ENCODE assay signal across 8 mouse cellular contexts in genomic region chr8:46617690-46618620, GRCm38 (mm10). TPM values are rescaled to one million over a fixed set of nuclear protein-coding genes. Genes with fewer than 3 reads are reported as not detected.
DNase-seq lines count a peak whose midpoint lies in the region; ATAC-seq and TF ChIP-seq lines count a peak whose summit lies in the region.

No protein-coding gene starts in this region.

- peak overlapping the region; percentile 68 for H3K4me3 ChIP-seq in kidney, adult 2 months (ENCODE audit: insufficient read depth, low read depth, low read length)
- H3K4me3 ChIP-seq in forebrain, postnatal 0 days (ENCODE audit: low read depth, low read length): peak overlapping the region; percentile 80
- peak overlapping the region; percentile 84 for H3K4me3 ChIP-seq in midbrain, postnatal 0 days (ENCODE audit: low read depth, low read length)

- no peak for TF ChIP-seq POLR2A in kidney, adult 2 months (IDR thresholded peaks at IDR 0.05; ENCODE audit: low read depth, low read length)

- peaks cover 20% of the 10 kb centered on the region for H3K4me1 ChIP-seq in kidney, adult 2 months (ENCODE audit: control insufficient read depth, insufficient read depth, low read length)
- peaks cover 10% of the 10 kb centered on the region for H3K4me1 ChIP-seq in forebrain, postnatal 0 days (ENCODE audit: insufficient read depth)
- H3K4me1 ChIP-seq in midbrain, postnatal 0 days (ENCODE audit: insufficient read depth, low read length): peaks cover 13% of the 10 kb centered on the region

- peak; percentile 34 for ATAC-seq in forebrain, postnatal 0 days
- peak; percentile 50 for ATAC-seq in midbrain, postnatal 0 days (ENCODE audit: low FRiP score)

- peak overlapping the region; percentile 80 for H3K4me2 ChIP-seq in forebrain, postnatal 0 days (ENCODE audit: low read depth)
- peak overlapping the region; percentile 87 for H3K4me2 ChIP-seq in midbrain, postnatal 0 days (ENCODE audit: low read depth, low read length, poor library complexity, severe bottlenecking)

- DNase-seq in kidney, adult 2 months: no peak
- no peak for DNase-seq in kidney, postnatal 14 days
- DNase-seq in adipocyte (ENCODE audit: low spot score) (peak; percentile 33), liver (peak; percentile 65)
- DNase-seq in forebrain, postnatal 0 days: no peak
- DNase-seq in midbrain, postnatal 0 days (ENCODE audit: low spot score): no peak
- no peak for DNase-seq in urinary bladder, postnatal 25 days (ENCODE audit: low spot score)
- no peak for DNase-seq in adrenal gland, postnatal 25 days

- no peak for TF ChIP-seq CTCF in kidney, adult 2 months (conservative IDR thresholded peaks at IDR 0.05; ENCODE audit: insufficient read depth, insufficient read length, low read depth, low read length)
- TF ChIP-seq CTCF in forebrain, postnatal 0 days (IDR thresholded peaks at IDR 0.05; ENCODE audit: low read depth): no peak
- no peak for TF ChIP-seq CTCF in midbrain, postnatal 0 days (IDR thresholded peaks at IDR 0.05)

- H3K9ac ChIP-seq in forebrain, postnatal 0 days: peak overlapping the region; percentile 88
- peak overlapping the region; percentile 99 for H3K9ac ChIP-seq in midbrain, postnatal 0 days (replicated peaks; ENCODE audit: low read length, poor library complexity, severe bottlenecking)

- peak overlapping the region; percentile 4; the same call in 1 of the 2 replicates for H3K27ac ChIP-seq in kidney, adult 2 months (ENCODE audit: insufficient read depth, low read depth, low read length)
- peak overlapping the region; percentile 95 for H3K27ac ChIP-seq in forebrain, postnatal 0 days (ENCODE audit: low read depth, low read length)
- H3K27ac ChIP-seq in midbrain, postnatal 0 days (ENCODE audit: low read depth, low read length): peak overlapping the region; percentile 91

- H3K9me3 ChIP-seq in forebrain, postnatal 0 days (ENCODE audit: low read length): no peaks in the 10 kb centered on the region
- H3K9me3 ChIP-seq in midbrain, postnatal 0 days (ENCODE audit: low read length): no peaks in the 10 kb centered on the region

- WGBS in kidney, adult 2 months: 1% methylated on average over 38 of the region's 38 CpGs
- WGBS in forebrain, postnatal 0 days: under 1% methylated on average over 38 of the region's 38 CpGs
- under 1% methylated on average over 38 of the region's 38 CpGs for WGBS in midbrain, postnatal 0 days

- no peaks in the 10 kb centered on the region for H3K27me3 ChIP-seq in kidney, adult 2 months (replicated peaks; ENCODE audit: control insufficient read depth, insufficient read depth, low read length)
- no peaks in the 10 kb centered on the region for H3K27me3 ChIP-seq in forebrain, postnatal 0 days (ENCODE audit: insufficient read depth, low read length)
- no peaks in the 10 kb centered on the region for H3K27me3 ChIP-seq in midbrain, postnatal 0 days (ENCODE audit: insufficient read depth, low read length)

- H3K36me3 ChIP-seq in kidney, adult 2 months (ENCODE audit: control insufficient read depth, insufficient read depth, low read length): no peaks in the 10 kb centered on the region
- no peaks in the 10 kb centered on the region for H3K36me3 ChIP-seq in forebrain, postnatal 0 days (ENCODE audit: insufficient read depth)
- no peaks in the 10 kb centered on the region for H3K36me3 ChIP-seq in midbrain, postnatal 0 days (ENCODE audit: insufficient read depth, low read length)

RNA-seq across cellular contexts. Expression of gene Casp3, which starts 0.9 kb away (rescaled TPM):
- 7.1 and 9.2 TPM in 2 replicates for polyA plus RNA-seq in kidney, adult 2 months (2012; rRNA removed)
- total RNA-seq in forebrain, postnatal 0 days (2014; rRNA removed): 232 and 251 TPM in 2 replicates
- 271 and 275 TPM in 2 replicates for polyA plus RNA-seq in forebrain, postnatal 0 days (2015; fragmentation: Nextera tagmentation; extraction: Ambion mirVana)
- total RNA-seq in midbrain, postnatal 0 days (2014; rRNA removed): 128 and 165 TPM in 2 replicates
- polyA plus RNA-seq in midbrain, postnatal 0 days (2015; fragmentation: Nextera tagmentation; extraction: Ambion mirVana): 211 and 223 TPM in 2 replicates
- 22.6 and 28.9 TPM in 2 replicates for total RNA-seq in adrenal gland, postnatal 25 days (2021)

RNA-seq across cellular contexts. Expression of gene Primpol, which starts 0.9 kb away (rescaled TPM):
- 1.1 and 1.4 TPM in 2 replicates for polyA plus RNA-seq in kidney, adult 2 months (2012; rRNA removed)
- 5.4 and 6.1 TPM in 2 replicates for total RNA-seq in forebrain, postnatal 0 days (2014; rRNA removed)
- 2.7 and 3.8 TPM in 2 replicates for polyA plus RNA-seq in forebrain, postnatal 0 days (2015; fragmentation: Nextera tagmentation; extraction: Ambion mirVana)
- total RNA-seq in midbrain, postnatal 0 days (2014; rRNA removed): 4.7 and 5.4 TPM in 2 replicates
- 3.9 and 4.6 TPM in 2 replicates for polyA plus RNA-seq in midbrain, postnatal 0 days (2015; fragmentation: Nextera tagmentation; extraction: Ambion mirVana)
- total RNA-seq in adrenal gland, postnatal 25 days (2021): 12.4 and 18.9 TPM in 2 replicates

Comparison
In these comparisons a context has a peak if more than half of its experiments do, and no peak if none do; other contexts are left out.
1. DNase-seq: peak in adipocyte (single experiment) and liver (single experiment); none in kidney, adult 2 months (single experiment), kidney, postnatal 14 days (single experiment), forebrain, postnatal 0 days (single experiment), midbrain, postnatal 0 days (single experiment), urinary bladder, postnatal 25 days (single experiment) and adrenal gland, postnatal 25 days (single experiment).
2. H3K27ac ChIP-seq: peak in every context shown above with its lines; median percentile 95 in forebrain, postnatal 0 days; 91 in midbrain, postnatal 0 days; 4 in kidney, adult 2 months.
3. Peak in every context shown above with its lines, with median percentiles within 50 percentile points of each other: H3K4me3 ChIP-seq.